Mouse (Mus musculus) layer of hippocampus, adult 8-10 months (tissue): Measurements from ENCODE around the gene Med6. TPM values are rescaled to one million over a fixed set of nuclear protein-coding genes. Genes with fewer than 3 reads are reported as not detected.

Experiments
- DNase-seq, 2 experiments: peaks; one replicate each; pipeline ENCODE4 v3.0.0; 2022; ENCODE audit warnings: low spot score in 2 of 2
- total RNA-seq, 4 experiments: library from RNA; stranded (reverse); gene quantifications; 2 replicates each; pipeline ENCODE4 v1.2.4; 2022

Med6 gene
- 10 to 100 TPM; 25.9 to 38.6 (median 31.6) TPM for total RNA-seq

- peak; percentile 88 to 91 for DNase-seq
Measured at GRCm38 (mm10) chr12:81594902-81595671, at the start of gene Med6. TSS of gene Med6 (minus strand) at chr12:81595008.

GRCm38 (mm10) chr12:81642361-81643082, 47.7 kb upstream of the Med6 start:
- peak in 1 of 2 experiments; percentile 58 for DNase-seq

- DNase-seq = no peak
Measured at GRCm38 (mm10) chr12:81640656-81641055, 45.8 kb upstream of the Med6 start.

GRCm38 (mm10) chr12:81633246-81633645, 38.4 kb upstream of the Med6 start:
- DNase-seq = no peak

- DNase-seq = peak in 1 of 2 experiments; percentile 33
Measured at GRCm38 (mm10) chr12:81631661-81632401, 37.0 kb upstream of the Med6 start.

GRCm38 (mm10) chr12:81630915-81631660, 36.3 kb upstream of the Med6 start, which contains the start of gene Ttc9:
TSS of gene Ttc9 (plus strand) at chr12:81631249.
- DNase-seq = peak in 1 of 2 experiments; percentile 29

GRCm38 (mm10) chr12:81630520-81630914, 35.7 kb upstream of the Med6 start:
- DNase-seq = peak; percentile 48 to 49

GRCm38 (mm10) chr12:81628091-81628490, 33.3 kb upstream of the Med6 start:
- DNase-seq = no peak

- no peak for DNase-seq
Measured at GRCm38 (mm10) chr12:81627426-81627825, 32.6 kb upstream of the Med6 start.

- peak; percentile 42 to 43 for DNase-seq
Measured at GRCm38 (mm10) chr12:81626226-81626861, 31.5 kb upstream of the Med6 start.

GRCm38 (mm10) chr12:81623377-81623776, 28.6 kb upstream of the Med6 start:
- no peak for DNase-seq

GRCm38 (mm10) chr12:81619302-81619701, 24.5 kb upstream of the Med6 start:
- DNase-seq = peak; percentile 59 to 86

- DNase-seq = peak; percentile 25 to 32
Measured at GRCm38 (mm10) chr12:81616980-81617379, 22.2 kb upstream of the Med6 start.

- DNase-seq = no peak
Measured at GRCm38 (mm10) chr12:81615807-81616206, 21.0 kb upstream of the Med6 start.

GRCm38 (mm10) chr12:81609445-81609844, 14.6 kb upstream of the Med6 start:
- DNase-seq = no peak

- no peak for DNase-seq
Measured at GRCm38 (mm10) chr12:81604995-81605784, 10.4 kb upstream of the Med6 start.

GRCm38 (mm10) chr12:81596547-81597262, 1.9 kb upstream of the Med6 start:
- no peak for DNase-seq

GRCm38 (mm10) chr12:81568374-81568773, 26.4 kb downstream of the Med6 start, which contains the start of gene Adam21:
TSS of gene Adam21 (minus strand) at chr12:81568474.
- DNase-seq = no peak

GRCm38 (mm10) chr12:81567931-81568330, 26.9 kb downstream of the Med6 start:
- DNase-seq = no peak
